Mouse (Mus musculus): Measurements from ENCODE around the gene Sys1.

Sys1 gene

GRCm38 (mm10) chr2:164456864-164457300 is at the start of gene Sys1:
TSS of gene Sys1 (plus strand) at chr2:164456964.
- peak; percentile 46 for DNase-seq (ENCODE audit: low spot score)

GRCm38 (mm10) chr2:164407708-164408107 is 49.1 kb upstream of the Sys1 start:
- peak; percentile 83 for DNase-seq (ENCODE audit: low spot score)

GRCm38 (mm10) chr2:164414167-164414566 is 42.6 kb upstream of the Sys1 start:
- DNase-seq (ENCODE audit: low spot score) = no peak

- no peak for DNase-seq (ENCODE audit: low spot score)
Observed at GRCm38 (mm10) chr2:164414581-164414980, 42.2 kb upstream of the Sys1 start.

- DNase-seq (ENCODE audit: low spot score) = peak; percentile 60
Observed at GRCm38 (mm10) chr2:164417198-164417597, 39.6 kb upstream of the Sys1 start.

GRCm38 (mm10) chr2:164418308-164418875 is 38.4 kb upstream of the Sys1 start:
- no peak for DNase-seq (ENCODE audit: low spot score)

- DNase-seq (ENCODE audit: low spot score) = peak; percentile 30
Observed at GRCm38 (mm10) chr2:164419489-164419888, 37.3 kb upstream of the Sys1 start.

- no peak for DNase-seq (ENCODE audit: low spot score)
Observed at GRCm38 (mm10) chr2:164421306-164421705, 35.5 kb upstream of the Sys1 start.

- DNase-seq (ENCODE audit: low spot score) = no peak
Observed at GRCm38 (mm10) chr2:164421979-164422378, 34.8 kb upstream of the Sys1 start.

- DNase-seq (ENCODE audit: low spot score) = no peak
Observed at GRCm38 (mm10) chr2:164422675-164423393, 33.9 kb upstream of the Sys1 start.

GRCm38 (mm10) chr2:164423464-164423863 is 33.3 kb upstream of the Sys1 start:
- no peak for DNase-seq (ENCODE audit: low spot score)

- no peak for DNase-seq (ENCODE audit: low spot score)
Observed at GRCm38 (mm10) chr2:164424406-164424805, 32.4 kb upstream of the Sys1 start.

- DNase-seq (ENCODE audit: low spot score) = no peak
Observed at GRCm38 (mm10) chr2:164425401-164425800, 31.4 kb upstream of the Sys1 start.

GRCm38 (mm10) chr2:164426121-164426520 is 30.6 kb upstream of the Sys1 start:
- peak; percentile 62 for DNase-seq (ENCODE audit: low spot score)

GRCm38 (mm10) chr2:164426952-164427351 is 29.8 kb upstream of the Sys1 start:
- no peak for DNase-seq (ENCODE audit: low spot score)

- DNase-seq (ENCODE audit: low spot score) = no peak
Observed at GRCm38 (mm10) chr2:164428451-164428850, 28.3 kb upstream of the Sys1 start.

GRCm38 (mm10) chr2:164429881-164430615 is 26.7 kb upstream of the Sys1 start:
- no peak for DNase-seq (ENCODE audit: low spot score)

- DNase-seq (ENCODE audit: low spot score) = peak; percentile 44
Observed at GRCm38 (mm10) chr2:164430697-164431096, 26.1 kb upstream of the Sys1 start.

GRCm38 (mm10) chr2:164431676-164432465 is 24.9 kb upstream of the Sys1 start:
- DNase-seq (ENCODE audit: low spot score) = no peak

- peak; percentile 60 for DNase-seq (ENCODE audit: low spot score)
Observed at GRCm38 (mm10) chr2:164432541-164433191, 24.1 kb upstream of the Sys1 start.

- no peak for DNase-seq (ENCODE audit: low spot score)
Observed at GRCm38 (mm10) chr2:164433278-164433895, 23.4 kb upstream of the Sys1 start.
